Mouse (Mus musculus) liver, embryonic 14.5 days (tissue): ENCODE measurements at regions not wholly inside any gene's neighbourhood (a gene's known extent, or its start where the extent isn't known, plus 50 kb on each side); places are given as distances from the start of the nearest gene placed in this dataset.

Source experiments
- ATAC-seq: fragments of 200-750 bp; cut with Nextera tagmentation; 2 replicates; pipeline ENCODE4 v1.8.0; 2017; ENCODE audit warnings: moderate number of reproducible peaks, mild to moderate bottlenecking, moderate library complexity; ENCODE audit not compliant: insufficient read depth
- DNase-seq, 3 experiments: peaks; one replicate each; pipeline ENCODE4 v3.0.0-alpha.2; 2012 to 2013; ENCODE audit warnings: low read depth in 3 of 3, low spot score in 3 of 3
- H3K27ac ChIP-seq: fragments of 300-500 bp; sonication (generic); 2 replicates; pipeline ENCODE4 v1.5.1; 2014; ENCODE audit warnings: moderate library complexity, mild to moderate bottlenecking, control low read depth, inconsistent platforms
- H3K27me3 ChIP-seq: fragments of 300-500 bp; sonication (generic); 2 replicates; pipeline ENCODE4 v1.6.1; 2014; ENCODE audit warnings: mild to moderate bottlenecking, low read length, moderate library complexity; ENCODE audit not compliant: control insufficient read depth, insufficient read depth
- H3K36me3 ChIP-seq: fragments of 300-500 bp; sonication (generic); replicated peaks from 2 replicates; pipeline ENCODE4 v1.6.1; 2014; ENCODE audit warnings: low read depth; ENCODE audit not compliant: control insufficient read depth, insufficient read depth
- H3K4me1 ChIP-seq, 2 experiments: fragments of 200-500 bp in 1 of 2; fragments of 300-500 bp in 1 of 2; sonication (generic) in 1 of 2; replicated peaks; 2 replicates each; pipeline ENCODE4 v1.6.1; 2012 to 2014; ENCODE audit warnings: antibody characterized with exemption in 1 of 2, inconsistent platforms in 1 of 2, low read length in 1 of 2; ENCODE audit not compliant: control insufficient read depth in 2 of 2, insufficient read depth in 2 of 2
- H3K4me2 ChIP-seq: fragments of 300-500 bp; sonication (generic); 2 replicates; pipeline ENCODE4 v1.6.1; 2014; ENCODE audit warnings: low read depth, mild to moderate bottlenecking, control low read depth, moderate library complexity
- H3K4me3 ChIP-seq, 2 experiments: fragments of 200-500 bp in 1 of 2; fragments of 300-500 bp in 1 of 2; sonication (generic) in 1 of 2; 2 replicates each; pipeline ENCODE4 v1.5.1; 2012 to 2014; ENCODE audit warnings: low read depth in 2 of 2, low read length in 2 of 2, mild to moderate bottlenecking in 2 of 2, control low read depth in 1 of 2, inconsistent platforms in 1 of 2, moderate library complexity in 1 of 2; ENCODE audit not compliant: insufficient read depth in 1 of 2
- H3K9ac ChIP-seq: fragments of 300-500 bp; sonication (generic); replicated peaks from 2 replicates; pipeline ENCODE4 v1.6.1; 2014; ENCODE audit warnings: mild to moderate bottlenecking, control low read depth, moderate library complexity
- H3K9me3 ChIP-seq: fragments of 300-500 bp; sonication (generic); 2 replicates; pipeline ENCODE4 v1.6.1; 2016; ENCODE audit warnings: low read length, mixed read lengths; ENCODE audit not compliant: control insufficient read depth
- CTCF ChIP-seq: IDR thresholded peaks from 2 replicates; pipeline ENCODE4 v1.5.1; 2016; ENCODE audit warnings: antibody characterized with exemption, low read depth, control low read depth
- EP300 ChIP-seq: IDR thresholded peaks from 2 replicates; pipeline ENCODE4 v1.6.1; 2016; ENCODE audit warnings: antibody characterized with exemption, low read depth
- WGBS: fragments of 180-500 bp; shearing (Covaris S2); extraction: QIAGEN DNeasy Blood & Tissue Kit; methylation state at CpG from one replicate; pipeline ENCODE4 v1.1.7; 2014; ENCODE audit not compliant: insufficient replicate concordance; 5-methylcytosine and 5-hydroxymethylcytosine counted together

DNA sequence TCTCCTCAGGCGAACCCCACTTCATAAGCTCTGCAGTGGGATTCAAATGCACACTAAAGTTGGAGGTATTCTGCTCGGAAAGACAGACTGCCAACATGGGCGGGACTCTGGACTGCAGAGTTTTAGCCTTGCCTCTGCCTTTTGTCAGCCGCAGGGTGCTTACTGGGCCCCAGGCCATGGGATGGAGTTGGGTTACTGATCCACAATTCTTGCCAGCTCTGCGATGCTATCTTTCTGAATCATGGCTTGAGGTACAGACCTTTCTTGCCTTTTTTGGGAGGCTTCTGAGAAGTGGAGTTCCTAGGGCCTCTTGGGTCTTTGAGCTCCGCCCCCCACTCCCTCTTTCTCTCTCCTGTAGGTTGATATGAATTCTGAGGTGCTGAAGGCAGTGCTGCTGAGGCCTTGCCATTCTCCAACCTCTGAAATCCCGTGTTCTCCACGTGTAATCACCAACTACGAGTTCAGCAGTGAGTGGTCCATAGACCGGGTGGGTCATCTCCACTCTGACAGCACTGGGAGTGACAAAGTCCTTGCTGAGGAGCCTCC, 64.0 kb upstream of the Hnrnpk start:
- no peak overlapping the region for H3K9ac ChIP-seq
- ATAC-seq (no peak), DNase-seq (no peak)
- peaks cover 28% of the 10 kb centered on the region for H3K27me3 ChIP-seq
- TF ChIP-seq EP300 (no peak), CTCF (no peak)
- H3K9me3 ChIP-seq: no peaks in the 10 kb centered on the region
- H3K4me2 ChIP-seq: no peak overlapping the region
- 62% methylated on average over 10 of the region's 10 CpGs for WGBS
- no peak overlapping the region for H3K27ac ChIP-seq
- 0 out of 4 replicates have a peak, but pooled peaks cover 0 to 3% of the 10 kb centered on the region in 2 experiments for H3K4me1 ChIP-seq
- no peak overlapping the region for H3K4me3 ChIP-seq
- H3K36me3 ChIP-seq: no peaks in the 10 kb centered on the region

- H3K9ac ChIP-seq: no peak overlapping the region
- no peaks in the 10 kb centered on the region for H3K36me3 ChIP-seq
- TF ChIP-seq EP300 (no peak), CTCF (no peak)
- 57% methylated on average over 13 of the region's 13 CpGs for WGBS
- H3K27me3 ChIP-seq: peaks cover 11% of the 10 kb centered on the region
- ATAC-seq (no peak), DNase-seq (no peak)
- H3K27ac ChIP-seq: no peak overlapping the region
- no peaks in the 10 kb centered on the region for H3K9me3 ChIP-seq
- no peak overlapping the region for H3K4me3 ChIP-seq
- no peak overlapping the region for H3K4me2 ChIP-seq
- H3K4me1 ChIP-seq: 0 out of 4 replicates have a peak, but pooled peaks cover 0 to 3% of the 10 kb centered on the region in 2 experiments
These were observed 62.3 kb upstream of the Hnrnpk start for GRCm38 (mm10) chr13:58465206-58466104.
